Mouse (Mus musculus) adrenal gland, postnatal 14 days (tissue): ENCODE data around the gene Tbc1d10c. TPM values are rescaled to one million over a fixed set of nuclear protein-coding genes. Genes with fewer than 3 reads are reported as not detected.
A peak's percentile ranks its signal among the peaks of the same experiment; 100 is the strongest.

Source experiments
- DNase-seq: peaks from one replicate; pipeline ENCODE4 v3.0.0; 2021; ENCODE audit warnings: mixed read lengths
- total RNA-seq: library from RNA; stranded (reverse); gene quantifications from 2 replicates; pipeline ENCODE4 v1.2.3, GENCODE M21; 2021

The Tbc1d10c gene
- total RNA-seq, 1 experiment from 2014 or later, result 1.9 TPM

DNA sequence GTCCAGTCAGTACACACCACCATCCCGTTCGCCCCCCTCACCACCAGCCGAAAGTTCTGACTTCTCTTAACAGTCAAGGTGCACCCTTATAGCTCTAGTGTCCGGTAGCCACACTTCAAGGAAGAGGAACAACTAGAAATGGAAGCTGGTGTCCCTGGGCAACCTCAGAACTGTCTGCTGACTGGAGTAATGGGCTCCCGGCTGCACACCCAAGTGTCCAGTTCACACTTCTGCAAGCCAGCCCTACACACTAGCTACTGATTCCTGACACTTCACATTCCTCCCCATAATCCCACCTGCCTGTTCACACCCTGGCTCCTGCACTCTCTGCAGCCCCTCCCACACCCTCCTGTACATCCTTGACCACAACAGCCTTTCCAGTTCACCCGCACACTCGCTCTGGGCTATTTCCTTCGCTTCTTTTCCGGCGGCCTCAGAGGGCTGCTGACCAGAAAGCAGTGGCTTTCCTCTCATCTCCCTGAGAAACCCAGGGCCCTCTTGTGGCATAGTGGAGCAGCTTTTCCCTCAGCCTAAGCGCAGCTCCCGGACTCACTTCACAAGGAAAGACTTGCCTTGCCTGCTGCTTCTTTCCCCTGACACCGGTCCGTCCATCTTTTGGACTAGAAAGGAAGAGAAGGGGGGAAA, 25.1 kb upstream of the Tbc1d10c start:
- peak; percentile 71 for DNase-seq

DNA sequence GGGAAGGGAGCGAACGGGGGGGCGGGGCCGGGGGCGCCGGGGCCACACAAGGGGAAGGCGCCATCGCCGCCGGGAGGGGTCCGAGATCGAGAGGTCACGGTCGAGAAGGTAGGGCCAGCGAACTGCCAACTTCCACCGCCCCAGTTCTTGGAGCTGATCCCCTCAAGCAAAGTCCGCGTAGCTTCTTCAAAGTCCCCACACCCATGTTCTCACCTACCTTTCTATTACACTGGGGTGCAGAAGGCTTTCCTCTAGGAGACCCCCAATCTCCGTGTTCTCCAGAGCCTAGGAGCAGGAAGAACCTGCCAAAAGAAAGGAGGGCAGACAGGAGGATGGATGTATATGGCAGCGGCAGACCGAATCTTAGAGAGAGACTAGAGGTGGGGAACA, 24.4 kb upstream of the Tbc1d10c start:
- no peak for DNase-seq

DNA sequence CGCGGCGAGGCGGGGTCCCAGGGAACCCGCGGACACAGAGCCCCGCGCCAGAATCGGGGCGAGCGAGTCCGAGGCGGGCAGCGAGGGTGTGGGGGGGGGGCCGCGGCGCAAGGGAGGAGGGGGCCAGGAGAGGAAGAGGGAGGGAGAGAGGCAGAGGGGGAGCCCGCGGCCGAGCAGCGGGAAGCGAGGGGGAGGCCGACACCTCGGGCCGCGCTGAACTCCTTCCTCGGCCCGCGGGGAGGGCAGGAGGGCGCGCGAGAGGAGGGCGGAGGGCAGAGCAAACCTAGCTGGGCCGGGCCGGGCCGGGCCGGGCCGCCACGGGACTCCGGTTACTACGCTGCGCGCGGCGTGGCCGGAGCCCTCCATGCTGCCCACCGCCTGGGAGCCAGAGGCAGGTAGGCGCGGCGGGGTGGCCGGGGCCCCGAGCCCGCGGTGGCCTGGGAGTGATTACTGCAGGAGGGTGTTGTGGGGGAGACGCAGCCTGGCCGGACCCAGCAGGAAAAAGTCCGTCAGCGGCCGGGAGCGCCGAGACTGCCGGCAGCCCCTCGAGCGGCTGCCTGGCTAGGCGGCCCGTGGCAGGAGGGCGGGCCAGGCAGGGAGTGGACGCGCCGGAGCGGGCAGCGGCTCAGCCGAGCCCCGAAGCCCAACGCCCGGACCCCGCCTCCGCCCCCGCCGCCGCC, 23.8 kb upstream of the Tbc1d10c start:
- peak; percentile 69 for DNase-seq

DNA sequence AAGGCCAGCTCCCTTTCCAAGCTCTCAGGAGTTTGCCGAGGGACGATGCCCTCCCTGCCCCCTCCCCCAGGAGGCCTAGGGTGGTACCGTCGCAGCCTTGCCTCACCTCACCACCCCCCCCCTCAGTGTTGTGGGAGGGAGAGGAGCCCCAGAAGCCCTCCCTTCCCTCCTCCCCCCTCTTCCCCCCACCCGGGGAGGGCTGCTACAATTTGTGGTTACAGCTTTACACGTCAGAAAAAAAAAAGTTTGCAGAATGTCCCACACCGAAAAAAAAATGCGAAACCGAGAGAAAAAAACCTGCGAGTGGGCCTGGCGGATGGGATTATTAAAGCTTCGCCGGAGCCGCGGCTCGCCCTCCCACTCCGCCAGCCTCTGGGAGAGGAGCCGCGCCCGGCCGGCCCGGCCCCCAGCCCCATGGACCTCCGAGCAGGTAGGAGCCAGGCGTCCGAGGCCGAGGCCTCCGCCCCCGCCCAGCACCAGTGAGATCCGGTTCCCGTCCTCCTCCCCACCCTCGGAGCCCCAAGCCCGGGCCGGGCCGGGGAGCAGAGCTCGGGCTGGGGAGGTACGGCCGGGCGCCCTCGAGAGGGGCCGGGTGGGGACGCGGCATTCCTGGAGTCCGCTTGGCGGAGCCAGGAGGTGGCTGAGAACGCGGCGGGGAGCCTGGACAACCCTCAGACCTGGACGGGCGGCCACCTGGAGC, 23.1 kb upstream of the Tbc1d10c start, which contains the start of the genes Clcf1 and AC109138.7:
TSS of gene Clcf1 (plus strand) at position 168 of the 700 bp plus-strand sequence.
TSS of gene AC109138.7 (plus strand) at position 287 of the 700 bp plus-strand sequence.
- DNase-seq, result peak; percentile 81

DNA sequence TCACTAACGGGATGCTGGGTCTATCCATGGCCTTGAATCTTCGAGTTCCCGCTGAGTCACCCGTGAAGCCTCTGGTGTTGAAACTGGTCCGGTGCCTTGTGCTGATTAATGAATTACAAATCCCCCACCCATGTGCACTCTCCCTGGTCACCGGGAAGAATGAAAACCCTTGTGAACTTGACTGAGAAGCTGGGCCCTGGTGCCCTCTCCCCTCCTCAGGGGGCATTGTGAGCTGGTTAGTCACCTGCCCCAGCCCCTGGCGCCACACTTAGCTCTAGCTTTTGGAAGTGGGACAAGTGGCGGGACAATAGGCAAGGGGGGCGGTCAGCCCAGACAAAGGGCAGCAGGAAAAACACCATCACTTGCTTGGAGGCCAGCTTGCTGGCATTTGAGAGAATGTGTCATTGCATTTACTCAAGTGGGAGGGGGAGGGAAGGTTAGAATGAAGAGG, 22.5 kb upstream of the Tbc1d10c start:
- DNase-seq, result peak; percentile 80

DNA sequence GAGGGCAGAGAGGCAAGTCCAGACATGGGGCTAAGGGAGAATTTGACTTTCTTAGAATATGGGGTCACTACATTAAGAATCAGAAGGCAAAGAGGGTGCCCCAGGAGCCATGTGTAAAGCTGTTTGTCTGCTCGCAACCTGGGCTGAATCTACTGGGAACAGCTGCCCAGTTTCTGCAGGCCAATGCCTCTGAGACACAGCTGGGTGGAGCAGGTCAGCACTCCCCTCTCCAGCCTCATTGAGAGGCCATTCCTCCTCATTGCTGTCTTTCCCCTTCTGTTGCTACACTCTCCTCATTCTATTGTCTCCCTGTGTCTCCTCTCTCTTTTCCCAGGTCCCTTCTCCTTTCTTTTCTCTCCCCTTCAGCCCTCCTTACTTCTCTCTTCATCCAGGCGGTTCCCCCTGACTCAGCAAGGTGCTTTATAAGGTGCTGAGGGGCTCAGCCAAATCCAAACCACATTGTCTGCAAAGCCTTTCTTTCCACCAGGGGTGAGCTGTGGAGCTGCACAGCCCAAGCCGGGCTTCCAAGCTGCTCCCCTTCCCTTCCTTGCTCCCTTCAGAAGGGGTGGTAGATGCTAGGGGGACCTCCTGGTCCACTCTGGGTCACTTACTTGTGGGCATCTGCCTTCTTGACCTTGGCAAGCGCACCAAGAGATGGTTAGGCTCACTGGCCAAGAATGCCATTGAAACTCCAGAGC, 21.0 kb upstream of the Tbc1d10c start:
- no peak for DNase-seq

DNA sequence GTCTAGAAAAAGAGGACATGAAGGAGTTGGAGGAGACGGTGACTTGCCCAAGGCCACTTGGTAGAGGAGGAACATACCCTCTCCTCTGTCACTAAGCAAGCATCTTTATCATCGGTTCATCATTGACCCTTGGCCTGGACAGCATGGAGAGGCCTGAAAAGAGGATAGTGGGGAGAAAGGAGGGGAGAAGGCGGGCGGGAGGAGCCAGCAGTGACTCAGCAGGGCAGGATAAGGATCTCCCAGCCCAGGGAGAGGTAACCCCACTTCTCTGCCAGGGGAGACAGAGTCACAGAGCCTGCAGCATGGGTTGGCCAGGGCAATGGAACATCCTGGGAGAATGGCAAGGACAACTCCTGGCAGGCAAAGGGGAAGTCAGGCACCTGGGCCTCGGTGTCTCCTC, 17.5 kb upstream of the Tbc1d10c start:
- no peak for DNase-seq

DNA sequence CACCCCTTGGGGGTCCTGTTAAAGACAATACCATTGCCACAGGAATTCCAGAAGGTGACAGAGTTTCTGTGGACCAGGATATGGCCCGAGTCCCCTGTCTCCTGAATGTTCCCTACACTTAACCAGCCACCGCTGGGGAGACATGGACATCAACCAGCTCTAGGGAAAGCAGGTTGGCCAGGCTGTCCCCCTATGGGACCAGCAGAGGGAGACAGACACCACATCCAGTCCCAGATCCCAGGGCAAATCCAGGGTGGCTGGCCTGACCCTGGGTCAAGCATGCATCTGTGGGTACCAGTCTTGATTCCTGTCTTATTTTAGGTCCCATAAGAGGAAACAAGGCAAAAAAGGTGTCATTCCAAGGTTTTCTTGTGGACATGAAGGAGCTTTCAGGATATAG, 15.9 kb upstream of the Tbc1d10c start:
- peak; percentile 88 for DNase-seq

DNA sequence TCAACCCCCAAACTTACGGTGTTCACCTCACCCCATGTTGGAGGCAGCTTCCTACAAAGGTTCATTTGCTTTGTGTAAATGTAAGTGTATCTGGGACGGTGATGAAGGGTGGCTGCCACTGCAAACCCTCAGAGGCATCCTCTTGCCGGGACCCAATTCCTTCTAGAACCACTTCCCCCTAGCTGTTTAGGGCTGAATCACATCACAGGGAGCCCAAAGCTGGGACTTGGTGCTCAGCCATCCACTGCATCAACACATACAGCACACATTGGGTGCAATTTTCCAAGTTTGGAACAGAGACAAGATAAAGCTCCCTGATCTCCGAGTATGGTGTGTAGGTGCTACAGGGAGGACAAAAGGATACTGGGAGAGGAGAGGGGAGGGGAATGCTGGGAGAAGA, 13.8 kb upstream of the Tbc1d10c start:
- DNase-seq, result no peak

DNA sequence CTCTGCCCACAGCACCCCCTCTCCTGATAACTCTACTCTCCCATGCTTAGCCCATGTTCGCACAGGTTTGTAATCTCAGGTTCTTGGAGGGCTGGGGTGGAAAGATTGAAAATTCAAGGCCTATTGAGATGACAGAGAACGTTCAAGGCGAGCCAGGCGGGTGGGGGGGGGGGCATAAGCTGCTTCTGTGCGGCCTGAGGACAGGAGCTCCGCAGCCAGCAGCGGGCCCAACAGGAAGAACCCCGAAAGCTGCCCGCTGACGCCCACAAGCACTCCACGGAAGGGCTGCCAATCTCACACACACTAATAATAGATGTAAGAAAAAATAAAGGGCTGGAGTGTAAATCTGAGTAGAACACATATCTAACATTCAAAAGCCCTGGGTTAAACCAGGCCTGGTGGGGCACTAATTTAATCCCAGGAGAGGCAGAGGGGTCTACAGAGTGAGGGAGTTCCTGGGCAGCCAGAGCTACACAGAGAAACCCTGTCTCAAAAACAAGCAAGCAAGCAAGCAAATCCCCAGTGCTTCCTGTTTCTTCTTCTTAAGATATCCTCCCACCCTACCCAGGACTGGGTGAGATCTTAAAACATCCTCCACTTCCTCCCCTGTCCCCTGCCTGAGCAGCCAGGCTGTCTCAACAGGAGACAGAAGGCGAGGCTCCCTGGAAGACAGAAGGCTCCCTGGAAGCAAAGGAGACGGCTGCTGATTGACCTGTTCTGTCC, 12.7 kb upstream of the Tbc1d10c start:
- no peak for DNase-seq

DNA sequence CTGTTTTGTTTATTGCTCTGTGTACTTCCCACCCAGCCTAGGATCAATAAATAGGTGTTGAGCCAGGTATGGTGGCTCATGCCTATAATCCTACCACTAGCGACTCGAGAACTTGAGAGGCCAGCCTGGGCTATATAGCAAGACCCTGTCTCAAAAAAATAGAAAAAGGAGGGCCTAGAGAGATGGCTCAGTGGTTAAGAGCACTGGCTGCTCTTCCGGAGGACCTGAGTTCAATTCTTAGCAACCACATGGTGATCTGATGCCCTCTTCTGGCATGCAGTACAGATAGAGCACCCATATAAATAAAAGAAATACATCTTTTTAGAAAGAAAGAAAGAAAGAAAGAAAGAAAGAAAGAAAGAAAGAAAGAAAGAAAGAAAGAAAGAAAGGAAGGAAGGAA, 12.1 kb upstream of the Tbc1d10c start:
- DNase-seq, result no peak

DNA sequence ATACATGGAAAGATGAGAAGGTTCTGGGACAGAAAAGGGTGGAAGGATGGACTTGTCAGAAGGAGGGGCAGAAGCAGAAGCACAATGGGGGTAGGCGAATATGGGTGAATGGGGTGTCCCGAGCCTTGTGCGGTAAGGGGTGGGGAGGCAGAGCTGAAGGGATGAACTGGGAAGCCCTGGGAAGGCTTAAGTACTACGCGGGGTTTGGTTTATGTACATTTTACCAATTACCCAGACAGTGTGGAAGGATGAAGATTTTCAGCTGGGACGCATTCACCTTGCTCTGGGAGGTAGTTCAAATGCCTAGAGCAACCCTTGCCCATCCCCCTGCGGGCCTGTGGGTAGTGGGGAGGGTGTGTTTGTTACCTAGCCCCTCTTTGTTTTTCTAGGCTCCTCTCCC, 11.1 kb upstream of the Tbc1d10c start:
- DNase-seq, result no peak

DNA sequence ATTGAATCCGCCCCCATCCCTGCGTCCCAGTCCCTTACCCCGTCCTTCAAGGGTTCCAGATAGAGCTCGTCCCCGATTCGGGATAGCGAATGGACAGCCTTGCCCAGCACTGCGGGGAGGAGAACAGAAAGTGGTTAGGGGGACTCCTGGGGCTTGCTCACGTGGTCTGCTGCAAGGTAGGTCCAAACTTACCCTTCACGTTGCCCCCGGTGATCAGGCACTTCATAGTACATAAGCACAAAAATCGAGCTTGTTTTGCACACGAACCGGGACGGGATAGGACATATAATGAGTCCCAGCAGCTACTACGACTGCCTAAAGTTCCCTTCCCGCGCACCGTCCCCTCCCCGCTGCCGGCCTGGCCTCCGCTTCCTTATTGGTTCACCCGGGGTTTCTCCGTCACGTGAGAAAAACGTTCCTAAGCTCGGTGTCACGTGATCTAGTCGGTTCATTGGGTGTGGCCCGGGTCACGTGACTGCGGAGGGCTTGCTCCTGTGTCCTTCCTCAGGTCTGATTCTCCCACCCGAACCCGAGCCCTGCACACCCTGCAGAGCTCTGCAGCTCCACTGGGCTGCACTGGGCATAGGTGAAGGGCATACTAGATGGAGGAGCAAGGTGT, 10.3 kb upstream of the Tbc1d10c start, which contains the start of gene Rad9a:
TSS of gene Rad9a (minus strand) at position 372 of the 619 bp plus-strand sequence.
- peak; percentile 98 for DNase-seq

DNA sequence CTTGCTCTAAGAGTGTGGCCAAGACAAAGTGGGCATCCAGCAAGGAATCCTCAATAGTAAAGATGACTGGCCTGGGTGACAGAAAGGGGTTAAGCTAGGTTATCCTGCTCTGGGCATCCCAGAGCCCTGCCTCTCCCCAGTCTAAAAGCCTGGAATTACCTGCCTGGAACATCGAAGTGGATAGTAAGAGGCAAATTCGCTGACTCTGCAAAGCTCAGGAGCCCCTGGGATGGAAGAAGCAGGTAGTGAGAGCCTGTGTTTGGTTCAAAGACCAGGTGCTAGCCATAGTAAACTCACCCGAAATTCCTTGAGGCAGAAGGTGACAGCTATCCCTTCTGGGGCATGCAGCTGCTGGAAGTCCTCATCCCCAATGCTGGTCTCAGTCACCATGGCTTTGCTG, 6.1 kb upstream of the Tbc1d10c start:
- DNase-seq, result no peak

DNA sequence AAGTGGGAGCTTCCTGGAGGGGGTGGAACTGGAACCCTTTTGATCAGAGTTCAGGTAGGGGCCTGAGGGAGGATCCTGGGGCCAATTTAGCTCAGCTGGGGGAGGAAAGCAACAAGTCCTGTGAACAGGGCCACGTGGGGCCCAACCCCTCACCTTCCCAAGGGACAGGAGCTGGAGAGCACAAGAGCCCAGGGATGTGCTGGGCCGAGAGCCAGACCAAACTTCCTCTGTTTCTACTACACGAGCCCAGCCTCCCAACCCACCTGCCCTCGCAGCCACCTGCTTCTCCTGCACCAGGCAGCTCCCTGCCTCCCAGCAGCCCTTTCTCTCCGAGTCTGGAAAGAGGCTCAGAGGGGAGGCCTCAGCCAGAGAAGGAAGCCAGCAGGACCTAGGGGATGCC, 5.5 kb upstream of the Tbc1d10c start:
- peak; percentile 57 for DNase-seq

DNA sequence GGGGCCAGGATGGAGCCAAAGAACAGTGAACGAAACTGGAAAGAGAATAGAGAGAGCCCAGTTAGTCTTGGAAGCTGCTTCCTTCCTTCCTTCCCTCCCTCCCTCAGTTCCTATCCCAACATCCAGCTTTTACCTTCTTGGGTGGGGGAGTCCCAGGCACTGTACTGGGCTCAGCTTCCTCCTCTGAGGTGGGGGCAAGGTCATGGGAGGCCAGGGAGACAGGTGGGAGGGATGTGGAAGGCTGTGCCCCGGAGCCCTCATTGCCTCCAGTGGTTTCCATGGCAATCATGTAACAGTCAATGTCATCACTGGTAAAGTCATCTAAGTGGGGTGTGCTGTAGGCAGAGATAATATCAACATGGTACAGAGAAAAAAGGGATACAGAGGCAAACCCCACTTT, 5.0 kb upstream of the Tbc1d10c start:
- no peak for DNase-seq

DNA sequence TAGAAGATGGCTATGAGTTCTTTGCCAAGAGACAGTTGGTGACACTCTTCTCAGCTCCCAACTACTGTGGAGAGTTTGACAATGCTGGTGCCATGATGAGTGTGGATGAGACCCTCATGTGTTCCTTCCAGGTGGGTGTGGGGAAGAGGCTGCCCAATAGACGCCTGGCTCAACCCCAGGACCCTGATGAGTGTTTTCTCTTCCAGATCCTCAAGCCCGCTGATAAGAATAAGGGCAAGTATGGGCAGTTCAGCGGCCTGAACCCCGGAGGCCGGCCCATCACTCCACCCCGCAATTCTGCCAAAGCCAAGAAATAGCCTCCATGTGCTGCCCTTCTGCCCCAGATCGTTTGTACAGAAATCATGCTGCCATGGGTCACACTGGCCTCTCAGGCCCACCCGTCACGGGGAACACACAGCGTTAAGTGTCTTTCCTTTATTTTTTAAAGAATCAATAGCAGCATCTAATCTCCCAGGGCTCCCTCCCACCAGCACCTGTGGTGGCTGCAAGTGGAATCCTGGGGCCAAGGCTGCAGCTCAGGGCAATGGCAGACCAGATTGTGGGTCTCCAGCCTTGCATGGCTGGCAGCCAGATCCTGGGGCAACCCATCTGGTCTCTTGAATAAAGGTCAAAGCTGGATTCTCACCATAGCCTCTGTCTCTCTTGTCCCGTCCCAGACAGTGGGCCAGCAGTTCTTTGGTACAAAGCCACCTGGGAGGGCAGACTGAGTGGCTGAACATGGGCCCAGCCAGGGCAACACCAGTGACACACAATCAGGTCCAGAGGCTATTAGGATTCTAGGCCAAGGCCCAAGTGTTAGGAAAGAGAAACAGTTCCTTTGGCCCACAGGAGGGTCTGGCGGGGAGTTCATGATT, 3.9 kb upstream of the Tbc1d10c start:
- peak; percentile 59 for DNase-seq

DNA sequence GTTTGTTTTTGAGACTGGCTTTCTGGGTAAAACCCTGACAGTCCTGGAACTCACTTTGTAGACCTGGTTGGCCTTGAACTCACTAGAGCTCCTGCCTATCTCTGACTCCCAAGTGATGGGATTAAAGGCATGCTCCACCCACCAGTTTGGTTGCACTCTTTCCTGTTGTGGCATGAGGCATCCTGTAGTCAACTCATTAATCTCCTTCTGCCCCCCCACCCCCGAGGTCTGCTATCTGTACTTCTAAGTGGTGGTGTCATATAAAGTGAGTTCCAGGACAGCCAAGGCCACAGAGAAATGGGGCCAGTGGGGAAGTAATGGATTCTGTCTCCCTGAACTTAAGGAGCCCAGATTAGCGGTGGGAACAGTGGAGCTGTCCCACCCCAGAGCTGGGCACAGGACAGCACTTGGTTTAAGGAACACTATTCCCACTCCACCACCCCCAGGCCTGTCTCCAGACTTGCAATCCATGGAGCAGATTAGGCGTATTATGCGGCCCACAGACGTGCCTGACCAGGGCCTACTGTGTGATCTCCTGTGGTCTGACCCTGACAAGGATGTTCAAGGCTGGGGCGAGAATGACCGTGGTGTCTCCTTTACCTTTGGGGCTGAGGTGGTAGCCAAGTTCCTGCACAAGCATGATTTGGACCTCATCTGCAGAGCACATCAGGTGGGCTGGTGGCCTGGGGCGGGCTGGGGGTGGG, 3.1 kb upstream of the Tbc1d10c start:
- peak; percentile 68 for DNase-seq

DNA sequence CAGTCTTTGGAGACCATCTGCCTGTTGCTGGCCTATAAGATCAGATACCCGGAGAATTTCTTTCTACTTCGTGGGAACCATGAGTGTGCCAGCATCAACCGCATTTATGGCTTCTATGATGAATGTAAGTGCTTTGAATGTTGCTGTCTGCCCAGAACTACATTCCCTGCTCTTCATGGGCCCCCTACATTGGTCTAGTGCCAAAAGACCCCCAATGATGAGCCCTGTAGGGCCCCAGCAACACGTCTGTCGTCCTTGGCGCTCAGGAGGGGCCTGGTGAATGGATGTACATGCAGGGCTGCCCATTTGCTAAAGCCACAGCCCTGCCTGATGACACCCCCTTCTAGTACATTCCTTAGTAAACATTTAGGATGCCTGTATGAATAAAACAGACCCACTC, 2.0 kb upstream of the Tbc1d10c start:
- DNase-seq, result no peak
